Mouse (Mus musculus): ENCODE measurements around the gene Jph4.

GRCm38 (mm10) chr14:55126521-55126920 is 9.8 kb upstream of the Jph4 start:
- TF ChIP-seq CTCF (IDR thresholded peaks at IDR 0.05; ENCODE audit: low read depth) (no peak), EP300 (IDR thresholded peaks at IDR 0.05; ENCODE audit: low read depth) (no peak)
